Mouse (Mus musculus): Measurements from ENCODE around the gene Zdhhc9.
"Not testable (repeated sequence)": the region's sequence is repeated elsewhere in the genome, so short reads cannot be mapped to it uniquely, and the experiment has no call there.

The Zdhhc9 gene

DNA sequence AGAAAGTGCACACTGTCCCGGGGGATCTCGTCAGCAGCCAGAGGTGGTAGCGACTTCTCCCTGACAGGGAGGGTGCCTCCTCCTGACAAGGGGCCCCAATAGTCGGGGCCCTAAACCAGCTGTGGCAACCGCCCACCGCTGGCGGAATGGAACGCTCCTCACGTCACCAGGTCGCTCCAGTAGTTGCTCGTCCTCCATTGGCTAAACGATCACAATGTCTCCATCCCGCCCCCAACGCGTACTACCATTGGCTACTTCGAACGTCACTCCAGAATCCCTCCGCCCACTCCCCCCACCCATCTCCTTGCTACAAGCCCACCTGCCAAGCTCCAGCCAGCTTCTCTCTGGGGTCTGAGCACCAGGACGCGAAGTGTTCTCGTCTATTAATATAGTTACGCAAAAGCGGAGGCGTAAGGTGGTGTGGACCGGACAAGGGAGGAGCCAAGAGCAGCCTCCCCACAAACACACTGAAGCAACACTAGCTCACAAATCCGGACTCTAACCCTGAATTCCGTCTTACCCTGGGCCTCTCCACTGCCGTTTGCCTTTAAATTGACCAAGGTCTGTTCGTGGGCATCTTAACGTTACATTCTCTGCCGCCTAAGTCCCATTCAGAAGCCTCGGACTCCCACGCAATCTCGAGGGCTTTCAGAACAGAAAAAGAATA is at the start of gene Zdhhc9:
TSS of gene Zdhhc9 (minus strand) at position 360 of the 667 bp plus-strand sequence.
- Histone ChIP-seq H3K27me3 (ENCODE audit: insufficient read depth, low read length) (no peaks in the 10 kb centered on the region), H3K4me3 (replicated peaks; ENCODE audit: low read length) (peak within 1 kb of the TSS; percentile 83), H3K9me3 (ENCODE audit: low read length) (no peaks in the 10 kb centered on the region), H3K36me3 (ENCODE audit: insufficient read depth, low read length) (peaks cover 8% of the 10 kb centered on the region), H3K4me1 (replicated peaks; ENCODE audit: low read depth, low read length) (peaks cover 11% of the 10 kb centered on the region)
- TF ChIP-seq NANOG (IDR thresholded peaks at IDR 0.05; ENCODE audit: borderline replicate concordance, low read length) (no peak), POU5F1 (IDR thresholded peaks at IDR 0.05; ENCODE audit: borderline replicate concordance, low read length) (no peak), CTCF (conservative IDR thresholded peaks at IDR 0.05; ENCODE audit: low read length) (no peak)

DNA sequence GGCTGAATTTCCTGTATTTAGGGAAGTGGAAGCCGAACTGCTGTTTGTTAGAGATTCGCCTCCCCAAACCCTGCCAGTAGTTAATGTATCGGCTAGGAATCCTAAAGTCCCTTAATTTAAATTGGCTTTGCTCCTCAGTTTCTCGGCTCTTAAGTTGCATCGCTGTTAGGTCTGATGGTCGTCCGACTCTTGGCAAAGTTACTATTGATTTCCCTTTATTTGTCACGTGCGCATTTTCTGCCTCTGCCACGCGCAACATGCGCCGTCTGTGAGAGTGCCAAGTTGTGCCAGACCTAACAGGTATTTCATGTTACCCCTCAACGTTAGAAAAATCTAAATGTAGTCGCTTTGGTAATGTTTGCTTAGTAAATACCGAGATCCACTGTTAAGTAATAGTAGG is 48.3 kb upstream of the Zdhhc9 start:
- Histone ChIP-seq H3K4me1 (replicated peaks; ENCODE audit: low read depth, low read length) (peaks cover 16% of the 10 kb centered on the region), H3K4me3 (replicated peaks; ENCODE audit: low read length) (peak overlapping the region; percentile 87)

DNA sequence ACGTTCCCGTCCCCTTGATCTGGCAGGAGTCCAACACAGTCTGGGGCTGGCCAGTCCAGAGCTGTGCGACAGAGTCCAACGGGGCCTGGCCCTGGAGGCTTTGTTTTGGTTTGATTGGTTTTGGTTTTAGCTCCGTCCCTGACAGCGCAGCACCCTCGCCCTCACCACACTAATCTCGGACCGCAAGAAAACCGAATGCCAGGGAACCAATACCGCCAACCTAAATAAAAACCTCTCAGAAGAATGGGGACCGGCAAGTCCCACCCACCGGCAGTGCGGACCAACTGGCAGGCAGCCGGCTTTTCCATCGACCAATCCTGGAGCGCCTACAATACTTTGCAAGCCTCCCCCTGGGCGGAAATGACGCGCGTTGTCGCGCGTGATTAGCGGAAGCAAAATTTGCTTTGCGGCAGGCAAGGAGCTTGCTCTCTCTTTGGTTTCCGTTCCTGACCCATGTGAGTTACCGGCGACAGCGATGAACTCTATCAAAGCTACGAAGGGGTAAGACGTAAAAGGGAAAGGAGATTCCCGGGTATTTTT is 47.9 kb upstream of the Zdhhc9 start, which contains the start of gene Utp14a:
TSS of gene Utp14a (plus strand) at position 395 of the 540 bp plus-strand sequence.
- Histone ChIP-seq H3K9me3 (ENCODE audit: low read length) (peaks cover 4% of the 10 kb centered on the region), H3K27me3 (ENCODE audit: insufficient read depth, low read length) (no peaks in the 10 kb centered on the region), H3K4me3 (replicated peaks; ENCODE audit: low read length) (peak within 1 kb of the TSS; percentile 87), H3K4me1 (replicated peaks; ENCODE audit: low read depth, low read length) (peaks cover 20% of the 10 kb centered on the region), H3K36me3 (ENCODE audit: insufficient read depth, low read length) (peaks cover 35% of the 10 kb centered on the region)
- no peak for TF ChIP-seq NANOG (IDR thresholded peaks at IDR 0.05; ENCODE audit: borderline replicate concordance, low read length)
- no peak for TF ChIP-seq CTCF (conservative IDR thresholded peaks at IDR 0.05; ENCODE audit: low read length)
- TF ChIP-seq POU5F1 (IDR thresholded peaks at IDR 0.05; ENCODE audit: borderline replicate concordance, low read length), result no peak

More for the DNA sequence above, 48.3 kb upstream of the Zdhhc9 start:
- Histone ChIP-seq H3K36me3 (ENCODE audit: insufficient read depth, low read length) (peaks cover 40% of the 10 kb centered on the region), H3K27me3 (ENCODE audit: insufficient read depth, low read length) (no peaks in the 10 kb centered on the region), H3K9me3 (ENCODE audit: low read length) (peaks cover 4% of the 10 kb centered on the region)
- TF ChIP-seq POU5F1 (IDR thresholded peaks at IDR 0.05; ENCODE audit: borderline replicate concordance, low read length) (no peak), NANOG (IDR thresholded peaks at IDR 0.05; ENCODE audit: borderline replicate concordance, low read length) (no peak), CTCF (conservative IDR thresholded peaks at IDR 0.05; ENCODE audit: low read length) (no peak)

DNA sequence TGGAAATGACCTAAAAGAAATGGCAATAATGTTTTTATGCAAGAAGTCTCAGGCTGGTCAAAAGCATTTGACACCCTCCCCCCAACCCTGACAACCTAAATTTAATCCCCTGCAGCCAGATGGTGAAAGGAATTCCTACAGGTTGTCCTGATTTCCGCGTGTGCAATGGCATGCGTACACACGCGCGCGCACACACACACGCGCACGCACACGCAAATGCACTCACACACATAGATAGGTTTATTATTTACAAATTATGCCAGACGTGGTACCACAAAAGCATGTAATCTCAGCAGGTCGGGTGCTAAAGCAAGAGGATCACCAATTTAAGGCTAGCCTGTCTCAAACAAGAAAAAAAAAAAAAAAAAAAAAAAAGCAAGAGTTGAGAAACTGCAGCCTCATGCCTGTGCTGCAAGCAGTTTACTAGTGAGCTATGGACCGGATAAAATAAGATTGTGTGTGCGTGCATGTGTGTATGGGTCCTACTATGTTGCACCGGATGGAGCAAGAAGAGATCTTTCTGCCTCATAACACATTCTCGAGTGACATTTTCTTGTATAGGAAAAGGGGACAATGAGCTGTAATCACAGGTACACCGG is 47.3 kb upstream of the Zdhhc9 start:
- Histone ChIP-seq H3K4me3 (replicated peaks; ENCODE audit: low read length) (peak overlapping the region; percentile 87), H3K36me3 (ENCODE audit: insufficient read depth, low read length) (peaks cover 29% of the 10 kb centered on the region)
- TF ChIP-seq NANOG (IDR thresholded peaks at IDR 0.05; ENCODE audit: borderline replicate concordance, low read length) (no peak), POU5F1 (IDR thresholded peaks at IDR 0.05; ENCODE audit: borderline replicate concordance, low read length) (no peak), CTCF (conservative IDR thresholded peaks at IDR 0.05; ENCODE audit: low read length) (no peak)

DNA sequence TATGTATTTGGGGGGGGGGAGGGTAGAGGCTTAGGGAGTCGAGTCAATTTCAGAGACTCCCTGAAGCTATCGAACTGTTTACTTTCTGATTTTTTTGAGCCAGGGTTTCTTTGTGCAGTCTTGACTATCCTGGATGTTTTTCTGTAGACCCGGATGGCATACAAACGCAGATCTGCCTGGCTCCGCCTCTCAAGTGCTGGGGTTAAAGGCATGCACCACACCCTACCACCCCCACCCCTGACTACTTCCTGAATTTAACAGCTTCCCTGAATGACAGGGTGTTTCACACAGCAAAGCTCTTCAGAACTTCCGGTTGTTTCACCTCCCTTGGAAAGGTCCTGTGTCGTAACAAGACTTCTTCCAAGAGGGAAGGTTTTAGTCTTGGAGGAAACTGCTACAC is 25.7 kb upstream of the Zdhhc9 start:
- TF ChIP-seq POU5F1 (IDR thresholded peaks at IDR 0.05; ENCODE audit: borderline replicate concordance, low read length) (no peak), CTCF (conservative IDR thresholded peaks at IDR 0.05; ENCODE audit: low read length) (no peak), NANOG (IDR thresholded peaks at IDR 0.05; ENCODE audit: borderline replicate concordance, low read length) (no peak)
- Histone ChIP-seq H3K4me1 (replicated peaks; ENCODE audit: low read depth, low read length) (peaks cover 23% of the 10 kb centered on the region), H3K36me3 (ENCODE audit: insufficient read depth, low read length) (no peaks in the 10 kb centered on the region), H3K9me3 (ENCODE audit: low read length) (no peaks in the 10 kb centered on the region), H3K27me3 (ENCODE audit: insufficient read depth, low read length) (no peaks in the 10 kb centered on the region), H3K4me3 (replicated peaks; ENCODE audit: low read length) (no peak overlapping the region)

More for the DNA sequence above, 47.3 kb upstream of the Zdhhc9 start:
- peaks cover 4% of the 10 kb centered on the region for H3K9me3 ChIP-seq (ENCODE audit: low read length)
- peaks cover 26% of the 10 kb centered on the region for H3K4me1 ChIP-seq (replicated peaks; ENCODE audit: low read depth, low read length)
- no peaks in the 10 kb centered on the region for H3K27me3 ChIP-seq (ENCODE audit: insufficient read depth, low read length)

DNA sequence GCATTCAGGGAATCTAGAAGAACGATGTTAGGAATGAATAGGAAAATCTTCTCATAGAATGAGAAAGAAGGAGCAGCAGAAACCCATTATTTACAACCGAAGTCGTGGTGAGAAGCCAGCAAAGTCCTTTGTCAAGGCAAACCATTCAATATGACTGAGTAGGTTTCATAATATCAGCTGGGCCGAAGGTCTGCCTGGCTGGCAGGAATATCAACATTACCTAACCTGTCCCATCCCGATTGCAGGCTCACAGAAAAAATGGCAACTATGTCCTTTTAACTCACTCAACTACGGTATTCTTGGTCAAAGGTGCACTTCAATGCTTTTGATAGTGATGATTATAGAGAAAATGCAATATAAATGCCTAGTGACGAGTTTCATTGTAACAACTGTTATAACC is 17.5 kb upstream of the Zdhhc9 start:
- TF ChIP-seq NANOG (IDR thresholded peaks at IDR 0.05; ENCODE audit: borderline replicate concordance, low read length), result no peak
- no peak for TF ChIP-seq POU5F1 (IDR thresholded peaks at IDR 0.05; ENCODE audit: borderline replicate concordance, low read length)
- no peak for TF ChIP-seq CTCF (conservative IDR thresholded peaks at IDR 0.05; ENCODE audit: low read length)
- Histone ChIP-seq H3K9me3 (ENCODE audit: low read length) (no peaks in the 10 kb centered on the region), H3K27me3 (ENCODE audit: insufficient read depth, low read length) (no peaks in the 10 kb centered on the region), H3K4me1 (replicated peaks; ENCODE audit: low read depth, low read length) (peaks cover 15% of the 10 kb centered on the region), H3K36me3 (ENCODE audit: insufficient read depth, low read length) (no peaks in the 10 kb centered on the region), H3K4me3 (replicated peaks; ENCODE audit: low read length) (no peak overlapping the region)

DNA sequence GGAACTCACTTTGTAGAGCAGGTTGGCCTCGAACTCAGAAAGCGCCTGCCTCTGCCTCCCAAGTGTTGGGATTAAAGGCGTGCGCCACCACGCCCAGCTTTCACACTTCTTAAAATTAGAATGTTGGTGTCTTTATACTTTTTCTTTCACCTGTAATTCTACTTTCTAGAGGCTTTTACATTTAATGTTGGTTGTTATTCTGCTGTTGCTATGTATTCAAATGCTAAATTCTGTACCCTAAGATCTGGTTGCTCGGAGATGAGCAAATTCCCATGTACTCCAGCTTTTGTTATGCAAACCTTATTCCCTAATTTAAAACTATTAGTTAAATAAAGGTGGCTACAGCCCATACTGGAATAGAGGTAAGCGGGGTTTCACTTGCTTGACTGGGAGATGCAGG is 14.0 kb upstream of the Zdhhc9 start:
- no peak overlapping the region for H3K4me3 ChIP-seq (replicated peaks; ENCODE audit: low read length)
- H3K4me1 ChIP-seq (replicated peaks; ENCODE audit: low read depth, low read length), result peaks cover 15% of the 10 kb centered on the region
- no peaks in the 10 kb centered on the region for H3K9me3 ChIP-seq (ENCODE audit: low read length)
- no peaks in the 10 kb centered on the region for H3K27me3 ChIP-seq (ENCODE audit: insufficient read depth, low read length)
- no peaks in the 10 kb centered on the region for H3K36me3 ChIP-seq (ENCODE audit: insufficient read depth, low read length)
- TF ChIP-seq CTCF (conservative IDR thresholded peaks at IDR 0.05; ENCODE audit: low read length) (no peak), NANOG (IDR thresholded peaks at IDR 0.05; ENCODE audit: borderline replicate concordance, low read length) (peak; percentile 46; the same call in 1 of the 2 replicates), POU5F1 (IDR thresholded peaks at IDR 0.05; ENCODE audit: borderline replicate concordance, low read length) (peak; percentile 82; the same call in 1 of the 2 replicates)

DNA sequence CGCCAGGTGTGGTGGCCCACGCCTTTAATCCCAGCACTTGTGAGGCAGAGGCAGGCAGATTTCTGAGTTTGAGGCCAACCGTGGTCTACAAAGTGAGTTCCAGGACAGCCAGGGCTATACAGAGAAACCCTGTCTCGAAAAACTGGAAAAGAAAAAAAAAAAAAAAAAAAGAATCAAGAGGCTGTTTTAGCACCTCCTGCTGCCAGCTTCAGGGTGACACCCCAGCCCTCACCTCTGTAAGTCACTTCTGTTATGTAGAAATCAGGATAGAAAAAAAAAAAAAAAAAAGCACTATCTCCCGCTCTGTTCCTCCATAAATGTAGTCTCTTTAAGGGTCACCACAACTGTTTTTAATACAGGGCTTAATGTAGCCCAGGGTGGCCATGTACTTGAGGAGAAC is 10.8 kb upstream of the Zdhhc9 start:
- Histone ChIP-seq H3K27me3 (ENCODE audit: insufficient read depth, low read length) (no peaks in the 10 kb centered on the region), H3K4me3 (replicated peaks; ENCODE audit: low read length) (no peak overlapping the region), H3K4me1 (replicated peaks; ENCODE audit: low read depth, low read length) (peaks cover 15% of the 10 kb centered on the region), H3K9me3 (ENCODE audit: low read length) (no peaks in the 10 kb centered on the region), H3K36me3 (ENCODE audit: insufficient read depth, low read length) (no peaks in the 10 kb centered on the region)
- no peak for TF ChIP-seq CTCF (conservative IDR thresholded peaks at IDR 0.05; ENCODE audit: low read length)
- no peak for TF ChIP-seq NANOG (IDR thresholded peaks at IDR 0.05; ENCODE audit: borderline replicate concordance, low read length)
- TF ChIP-seq POU5F1 (IDR thresholded peaks at IDR 0.05; ENCODE audit: borderline replicate concordance, low read length), result no peak

DNA sequence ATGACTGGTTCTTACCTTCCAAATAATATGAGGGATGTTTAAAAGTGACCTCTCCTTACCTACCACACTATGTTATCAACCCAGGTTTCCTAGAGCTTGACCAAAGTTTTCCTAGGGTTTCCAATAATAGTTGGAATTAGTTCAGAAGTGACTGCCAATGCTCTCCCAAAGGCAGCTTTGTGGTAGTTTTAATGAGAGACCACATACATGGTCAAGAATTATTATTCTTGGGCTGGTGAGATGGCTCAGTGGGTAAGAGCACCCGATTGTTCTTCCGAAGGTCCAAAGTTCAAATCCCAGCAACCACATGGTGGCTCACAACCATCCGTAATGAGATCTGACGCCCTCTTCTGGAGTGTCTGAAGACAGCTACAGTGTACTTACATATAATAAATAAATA is 1.1 kb upstream of the Zdhhc9 start:
- H3K4me1 ChIP-seq (replicated peaks; ENCODE audit: low read depth, low read length), result peaks cover 11% of the 10 kb centered on the region
- not testable (repeated sequence) for H3K4me3 ChIP-seq (replicated peaks; ENCODE audit: low read length); H3K27me3 ChIP-seq (ENCODE audit: insufficient read depth, low read length); H3K36me3 ChIP-seq (ENCODE audit: insufficient read depth, low read length); H3K9me3 ChIP-seq (ENCODE audit: low read length)
